Comparison of ENCODE assay signal across 28 mouse cellular contexts in the genomic region with DNA sequence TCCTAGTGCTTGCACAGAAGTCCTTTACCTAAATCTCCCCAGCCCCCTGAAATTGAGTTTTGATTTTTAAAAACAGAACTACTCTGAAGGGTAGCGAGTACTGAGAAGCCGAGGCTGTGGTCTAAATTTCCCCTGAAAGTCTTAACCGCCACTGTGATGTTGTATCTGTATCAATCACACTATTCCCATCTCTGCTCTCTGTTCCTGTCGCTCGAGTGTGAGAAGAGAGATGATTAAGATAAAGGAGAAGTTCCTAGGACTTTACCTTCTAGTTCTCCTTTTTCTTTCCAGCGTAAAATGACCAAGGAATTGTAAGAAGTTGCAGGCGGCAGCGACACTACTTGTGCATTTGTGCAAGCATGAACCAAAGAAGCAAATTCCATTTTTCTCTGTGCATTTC.
"Had no signal": no experiment of that assay in that cellular context is flagged by ENCODE, and none has a peak within 500 bp of the region (broad histone marks: within the 10 kb centered on the region; RNA-seq: fewer than 3 reads in every experiment).

No protein-coding gene starts in this region.

- H3K27me3 ChIP-seq: embryonic facial prominence, embryonic 12.5 days; embryonic facial prominence, embryonic 13.5 days; embryonic facial prominence, embryonic 15.5 days; forebrain, embryonic 12.5 days; forebrain, embryonic 13.5 days; forebrain, embryonic 15.5 days had no signal

- H3K4me2 ChIP-seq: embryonic facial prominence, embryonic 12.5 days; embryonic facial prominence, embryonic 13.5 days; embryonic facial prominence, embryonic 15.5 days; forebrain, embryonic 12.5 days; forebrain, embryonic 13.5 days; forebrain, embryonic 15.5 days had no signal

- H3K4me1 ChIP-seq: embryonic facial prominence, embryonic 12.5 days; forebrain, embryonic 12.5 days had no signal

- H3K9me3 ChIP-seq: embryonic facial prominence, embryonic 10.5 days; embryonic facial prominence, embryonic 12.5 days; embryonic facial prominence, embryonic 13.5 days; embryonic facial prominence, embryonic 15.5 days; forebrain, embryonic 10.5 days; forebrain, embryonic 12.5 days; forebrain, embryonic 13.5 days; forebrain, embryonic 15.5 days had no signal

- DNase-seq: cerebellum, adult 18-20 months; cerebellum, adult 2 months; cerebellum, adult 8-10 months; cerebellum, adult 9-10 months; cerebellum, adult 9-11 months; cerebellum, postnatal 14 days; cerebellum, postnatal 25 days; cerebellum, postnatal 36 days; embryo, embryonic 11 days; forebrain, postnatal 0 days; gastrocnemius, adult 2 months; gastrocnemius, postnatal 10 days; gastrocnemius, postnatal 14 days; gastrocnemius, postnatal 25 days; gastrocnemius, postnatal 36 days; heart, adult 11 months; heart, adult 18-20 months; heart, adult 2 months had no signal

- H3K4me3 ChIP-seq: embryonic facial prominence, embryonic 10.5 days; embryonic facial prominence, embryonic 12.5 days; embryonic facial prominence, embryonic 13.5 days; embryonic facial prominence, embryonic 15.5 days; erythroblast, embryonic 14.5 days; forebrain, embryonic 10.5 days; forebrain, embryonic 12.5 days; forebrain, embryonic 13.5 days; forebrain, embryonic 15.5 days; gastrocnemius, adult 2 months; heart, adult 2 months had no signal

- H3K27ac ChIP-seq: embryonic facial prominence, embryonic 10.5 days; embryonic facial prominence, embryonic 12.5 days; embryonic facial prominence, embryonic 13.5 days; embryonic facial prominence, embryonic 15.5 days; forebrain, embryonic 10.5 days; forebrain, embryonic 12.5 days; forebrain, embryonic 13.5 days; forebrain, embryonic 15.5 days; heart, adult 2 months had no signal

- H3K36me3 ChIP-seq: embryonic facial prominence, embryonic 10.5 days; embryonic facial prominence, embryonic 12.5 days; embryonic facial prominence, embryonic 13.5 days; embryonic facial prominence, embryonic 15.5 days; forebrain, embryonic 10.5 days; forebrain, embryonic 12.5 days; forebrain, embryonic 15.5 days had no signal

- H3K9ac ChIP-seq: embryonic facial prominence, embryonic 12.5 days; embryonic facial prominence, embryonic 13.5 days; embryonic facial prominence, embryonic 15.5 days; forebrain, embryonic 12.5 days; forebrain, embryonic 13.5 days; forebrain, embryonic 15.5 days; forebrain, postnatal 0 days had no signal

- ATAC-seq: forebrain, embryonic 13.5 days; forebrain, embryonic 15.5 days; forebrain, embryonic 16.5 days; forebrain, postnatal 0 days had no signal
